In the genomic region with DNA sequence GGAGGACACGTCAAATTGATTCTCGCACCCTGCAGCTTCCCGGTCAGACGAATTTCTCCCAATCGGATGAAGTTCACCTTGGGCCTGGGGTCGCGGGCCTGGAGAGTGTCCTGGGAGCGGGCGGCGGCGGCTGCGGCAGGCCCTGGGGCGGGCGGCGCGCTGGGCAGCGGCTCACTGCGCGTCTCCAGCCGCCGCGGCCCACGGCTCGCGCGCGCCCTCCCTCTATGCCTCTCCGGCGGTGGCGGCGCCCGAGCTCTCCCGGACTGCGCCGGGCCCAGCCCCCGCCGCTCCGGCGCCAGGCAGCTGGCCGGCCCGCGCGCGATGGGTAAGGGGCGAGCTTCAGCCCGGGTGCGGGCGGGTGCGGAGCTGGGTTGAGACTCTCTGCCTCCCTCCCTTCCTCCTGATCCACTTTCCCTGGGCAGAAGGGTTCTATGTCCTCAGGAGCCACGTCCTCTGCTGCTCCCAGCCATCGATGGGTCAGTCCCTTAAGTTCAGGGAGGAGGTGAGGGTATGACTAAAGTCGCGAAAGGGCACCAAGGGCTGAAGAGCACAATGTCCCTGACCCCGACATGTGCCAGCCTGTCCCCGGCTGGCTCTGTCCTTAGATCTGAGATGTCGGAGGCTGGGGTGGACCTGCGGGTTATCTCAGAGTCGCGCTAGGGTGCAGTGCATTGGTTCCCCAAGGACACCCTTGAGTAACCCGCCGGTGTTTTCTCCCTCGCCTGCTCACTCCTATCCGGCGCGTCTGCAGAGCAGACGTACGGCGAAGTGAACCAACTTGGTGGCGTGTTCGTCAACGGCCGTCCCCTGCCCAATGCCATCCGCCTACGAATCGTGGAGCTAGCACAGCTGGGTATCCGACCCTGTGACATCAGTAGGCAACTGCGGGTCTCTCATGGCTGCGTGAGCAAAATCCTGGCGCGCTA, we compare ENCODE assay signal across 10 mouse cellular contexts. TPM values are rescaled to one million over a fixed set of nuclear protein-coding genes. Genes with fewer than 3 reads are reported as not detected.
DNase-seq lines count a peak whose midpoint lies in the region; ATAC-seq and TF ChIP-seq lines count a peak whose summit lies in the region.
"Had no signal": no experiment of that assay in that cellular context is flagged by ENCODE, and none has a peak within 500 bp of the region (broad histone marks: within the 10 kb centered on the region; RNA-seq: fewer than 3 reads in every experiment).

No protein-coding gene starts in this region.

- H3K4me2 ChIP-seq in forebrain, embryonic 14.5 days (ENCODE audit: low read length) = peak overlapping the region; percentile 40
- no peak overlapping the region for H3K4me2 ChIP-seq in liver, embryonic 15.5 days

- no peaks in the 10 kb centered on the region for H3K36me3 ChIP-seq in E14TG2a.4 (ENCODE audit: insufficient read depth, low read length)
- H3K36me3 ChIP-seq in forebrain, embryonic 14.5 days (ENCODE audit: control insufficient read depth, insufficient read depth, low read length) = no peaks in the 10 kb centered on the region
- no peaks in the 10 kb centered on the region for H3K36me3 ChIP-seq in liver, embryonic 15.5 days (replicated peaks)

- H3K27ac ChIP-seq in forebrain, embryonic 14.5 days (ENCODE audit: low read depth, low read length) = no peak overlapping the region
- H3K27ac ChIP-seq in liver, embryonic 15.5 days (replicated peaks) = no peak overlapping the region
- H3K27ac ChIP-seq: macrophage had no signal

- no peak overlapping the region for H3K9ac ChIP-seq in forebrain, embryonic 14.5 days (ENCODE audit: low read length)
- no peak overlapping the region for H3K9ac ChIP-seq in liver, embryonic 15.5 days

- DNase-seq in frontal cortex, postnatal 14 days (ENCODE audit: low spot score in 2 of 2) = no peak
- DNase-seq in forebrain, embryonic 14.5 days (ENCODE audit: low spot score) = no peak
- DNase-seq in layer of hippocampus, adult 8-10 months (ENCODE audit: low spot score in 2 of 2) = no peak
- DNase-seq in c-Kit-positive CD71-positive TER-119-positive erythroid progenitor cells, embryonic 14.5 days (ENCODE audit: low spot score) = no peak
- no peak for DNase-seq in spleen, postnatal 36 days (ENCODE audit: low spot score in 2 of 2)

- H3K27me3 ChIP-seq in E14TG2a.4 (ENCODE audit: insufficient read depth, low read length) = peaks cover 92% of the 10 kb centered on the region
- H3K27me3 ChIP-seq in forebrain, embryonic 14.5 days (replicated peaks; ENCODE audit: control insufficient read depth, insufficient read depth, low read length) = peaks cover 92% of the 10 kb centered on the region
- H3K27me3 ChIP-seq in liver, embryonic 15.5 days = peaks cover 93% of the 10 kb centered on the region

- no peak for TF ChIP-seq CTCF in E14TG2a.4 (conservative IDR thresholded peaks at IDR 0.05; ENCODE audit: low read length)

- no peaks in the 10 kb centered on the region; the same call in 1 of the 2 replicates for H3K9me3 ChIP-seq in E14TG2a.4 (ENCODE audit: low read length)
- no peaks in the 10 kb centered on the region for H3K9me3 ChIP-seq in forebrain, embryonic 14.5 days (replicated peaks; ENCODE audit: control insufficient read depth, low read length)
- H3K9me3 ChIP-seq in liver, embryonic 15.5 days (replicated peaks) = no peaks in the 10 kb centered on the region

- peak overlapping the region; percentile 62 for H3K4me3 ChIP-seq in E14TG2a.4 (replicated peaks; ENCODE audit: low read length)
- H3K4me3 ChIP-seq in forebrain, embryonic 14.5 days (ENCODE audit: low read depth, low read length) = peak overlapping the region; percentile 23
- no peak overlapping the region for H3K4me3 ChIP-seq in liver, embryonic 15.5 days (replicated peaks)

- peaks cover 68% of the 10 kb centered on the region for H3K4me1 ChIP-seq in E14TG2a.4 (replicated peaks; ENCODE audit: low read depth, low read length)
- no peaks in the 10 kb centered on the region for H3K4me1 ChIP-seq in forebrain, embryonic 14.5 days (ENCODE audit: control insufficient read depth, insufficient read depth, low read length)
- no peaks in the 10 kb centered on the region for H3K4me1 ChIP-seq in liver, embryonic 15.5 days (replicated peaks)

- WGBS in forebrain, embryonic 14.5 days = under 1% methylated on average over 80 of the region's 80 CpGs
- WGBS in liver, embryonic 15.5 days (ENCODE audit: insufficient replicate concordance) = 1% methylated on average over 73 of the region's 80 CpGs

- peak; percentile 44; the same call in 1 of the 2 replicates for ATAC-seq in frontal cortex, adult (ENCODE audit: low TSS enrichment)
- ATAC-seq in forebrain, embryonic 14.5 days = peak; percentile 56
- ATAC-seq in liver, embryonic 15.5 days (ENCODE audit: insufficient read depth) = 0 out of 2 replicates have a peak, but pooled peaks have one; percentile 25

RNA-seq across cellular contexts. Expression of a gene that starts 3.5 kb away (rescaled TPM):
- not detected in 2 replicates for polyA plus RNA-seq in forebrain, embryonic 14.5 days (2014; fragmentation: Nextera tagmentation; extraction: Ambion mirVana)
- polyA plus RNA-seq in liver, embryonic 15.5 days (2015; fragmentation: Nextera tagmentation; extraction: Ambion mirVana) = not detected in 2 replicates
- total RNA-seq in layer of hippocampus, adult 8-10 months (2022) = not detected
- total RNA-seq: common myeloid progenitor, adult 5-6 weeks had no signal
- polyA plus RNA-seq: macrophage had no signal
